Mouse (Mus musculus) heart, adult 2 months (tissue): ENCODE results near the gene Mars2.

Source experiments
- CTCF ChIP-seq: fragments of 200-600 bp; IDR thresholded peaks from 2 replicates; pipeline ENCODE4 v1.8.1; 2022; ENCODE audit warnings: antibody characterized with exemption, mild to moderate bottlenecking, moderate library complexity
- EP300 ChIP-seq: fragments of 200-500 bp; IDR thresholded peaks from 2 replicates; pipeline ENCODE4 v1.6.1; 2011; ENCODE audit warnings: low read depth, low read length, control low read depth; ENCODE audit not compliant: insufficient read depth
- POLR2A ChIP-seq: fragments of 200-500 bp; IDR thresholded peaks from 2 replicates; pipeline ENCODE4 v1.6.1; 2011; ENCODE audit warnings: mild to moderate bottlenecking, low read depth, low read length, control low read depth; ENCODE audit not compliant: insufficient read depth

- no peak for TF ChIP-seq POLR2A
- TF ChIP-seq CTCF = no peak
- TF ChIP-seq EP300 = no peak
Measured at GRCm38 (mm10) chr1:55228256-55228884, 8.6 kb upstream of the Mars2 start.
